Mouse (Mus musculus) kidney, embryonic 15.5 days (tissue): ENCODE data around the gene Ctdspl. TPM values are rescaled to one million over a fixed set of nuclear protein-coding genes. Genes with fewer than 3 reads are reported as not detected.

Source experiments
- ATAC-seq: fragments of 200-750 bp; cut with Nextera tagmentation; replicated peaks from 2 replicates; pipeline ENCODE4 v1.8.0; 2017; ENCODE audit warnings: moderate TSS enrichment; ENCODE audit not compliant: low FRiP score
- H3K27ac ChIP-seq: fragments of 300-500 bp; sonication (generic); 2 replicates; pipeline ENCODE4 v1.5.1; 2015; ENCODE audit warnings: mild to moderate bottlenecking, inconsistent platforms
- H3K27me3 ChIP-seq: fragments of 300-500 bp; sonication (generic); 2 replicates; pipeline ENCODE4 v1.6.1; 2015; ENCODE audit warnings: inconsistent platforms
- H3K36me3 ChIP-seq: fragments of 300-500 bp; sonication (generic); 2 replicates; pipeline ENCODE4 v1.6.1; 2015; ENCODE audit warnings: inconsistent platforms
- H3K4me1 ChIP-seq: fragments of 300-500 bp; sonication (generic); 2 replicates; pipeline ENCODE4 v1.6.1; 2015; ENCODE audit warnings: inconsistent platforms
- H3K4me2 ChIP-seq: fragments of 300-500 bp; sonication (generic); 2 replicates; pipeline ENCODE4 v1.6.1; 2015; ENCODE audit warnings: moderate library complexity, mild to moderate bottlenecking, inconsistent platforms
- H3K4me3 ChIP-seq: fragments of 300-500 bp; sonication (generic); replicated peaks from 2 replicates; pipeline ENCODE4 v1.5.1; 2015; ENCODE audit warnings: mild to moderate bottlenecking, inconsistent platforms
- H3K9ac ChIP-seq: fragments of 300-500 bp; sonication (generic); 2 replicates; pipeline ENCODE4 v1.6.1; 2015; ENCODE audit warnings: mild to moderate bottlenecking, inconsistent platforms
- H3K9me3 ChIP-seq: fragments of 300-500 bp; sonication (generic); replicated peaks from 2 replicates; pipeline ENCODE4 v1.6.1; 2016; ENCODE audit warnings: inconsistent platforms
- WGBS: fragments of 180-500 bp; shearing (Covaris S2); methylation state at CpG from one replicate; pipeline ENCODE4 v1.1.7; 2015; ENCODE audit warnings: mixed read lengths; 5-methylcytosine and 5-hydroxymethylcytosine counted together
- polyA plus RNA-seq: library from polyadenylated mRNA; unstranded; fragments of >200 nt; fragmentation: Nextera tagmentation; extraction: Ambion mirVana; gene quantifications from 2 replicates; pipeline ENCODE4 v1.2.1, GENCODE M21; 2015

Ctdspl gene
- polyA plus RNA-seq, 1 experiment from 2014 or later: 24.9 TPM

- H3K27ac ChIP-seq: no peak overlapping the region
- 66% methylated on average over 3 of the region's 3 CpGs for WGBS
- no peak overlapping the region for H3K4me3 ChIP-seq
- H3K27me3 ChIP-seq: no peaks in the 10 kb centered on the region
- ATAC-seq: no peak
- no peak overlapping the region for H3K9ac ChIP-seq
- H3K9me3 ChIP-seq: no peaks in the 10 kb centered on the region
- H3K36me3 ChIP-seq: no peaks in the 10 kb centered on the region
- H3K4me1 ChIP-seq: peaks cover 42% of the 10 kb centered on the region
- no peak overlapping the region for H3K4me2 ChIP-seq
Observed at GRCm38 (mm10) chr9:118921926-118922325, 4.3 kb upstream of the Ctdspl start.

GRCm38 (mm10) chr9:118924554-118925085 lies 1.6 kb upstream of the Ctdspl start:
- Histone ChIP-seq H3K36me3 (no peaks in the 10 kb centered on the region; the same call in 1 of the 2 replicates), H3K4me1 (peaks cover 65% of the 10 kb centered on the region), H3K4me2 (peak overlapping the region; percentile 99), H3K27ac (peak overlapping the region; percentile 90; the same call in 1 of the 2 replicates), H3K27me3 (no peaks in the 10 kb centered on the region), H3K9me3 (no peaks in the 10 kb centered on the region), H3K9ac (peak overlapping the region; percentile 57), H3K4me3 (peak overlapping the region; percentile 87)
- WGBS: 9% methylated on average over 15 of the region's 16 CpGs
- no peak for ATAC-seq

- under 1% methylated on average over 52 of the region's 53 CpGs for WGBS
- Histone ChIP-seq H3K27ac (peak overlapping the region; percentile 90), H3K4me1 (peaks cover 65% of the 10 kb centered on the region), H3K27me3 (no peaks in the 10 kb centered on the region), H3K4me3 (peak overlapping the region; percentile 87), H3K4me2 (peak overlapping the region; percentile 99), H3K9me3 (no peaks in the 10 kb centered on the region), H3K9ac (peak overlapping the region; percentile 90), H3K36me3 (peaks cover 6% of the 10 kb centered on the region; the same call in 1 of the 2 replicates)
- peak; percentile 89 for ATAC-seq
Observed at GRCm38 (mm10) chr9:118925286-118926110, 755 bp upstream of the Ctdspl start.

- Histone ChIP-seq H3K4me2 (peak overlapping the region; percentile 99), H3K4me1 (peaks cover 62% of the 10 kb centered on the region), H3K36me3 (peaks cover 9% of the 10 kb centered on the region; the same call in 1 of the 2 replicates), H3K4me3 (peak overlapping the region; percentile 87), H3K27me3 (no peaks in the 10 kb centered on the region), H3K9ac (peak overlapping the region; percentile 90), H3K9me3 (no peaks in the 10 kb centered on the region), H3K27ac (peak overlapping the region; percentile 90)
- WGBS: 1% methylated on average over 53 of the region's 68 CpGs
- no peak; the same call in 1 of the 2 replicates for ATAC-seq
Observed at GRCm38 (mm10) chr9:118926688-118927321, 552 bp downstream of the Ctdspl start.

GRCm38 (mm10) chr9:118927501-118927900 lies 1.2 kb downstream of the Ctdspl start:
- Histone ChIP-seq H3K36me3 (peaks cover 9% of the 10 kb centered on the region; the same call in 1 of the 2 replicates), H3K27ac (peak overlapping the region; percentile 90), H3K9ac (peak overlapping the region; percentile 90), H3K4me1 (peaks cover 60% of the 10 kb centered on the region), H3K9me3 (no peaks in the 10 kb centered on the region), H3K4me3 (peak overlapping the region; percentile 87), H3K27me3 (no peaks in the 10 kb centered on the region), H3K4me2 (peak overlapping the region; percentile 99)
- 24% methylated on average over 8 of the region's 8 CpGs for WGBS
- no peak for ATAC-seq

GRCm38 (mm10) chr9:118928007-118928406 lies 1.8 kb downstream of the Ctdspl start:
- H3K4me3 ChIP-seq: peak overlapping the region; percentile 87
- peak overlapping the region; percentile 99 for H3K4me2 ChIP-seq
- peaks cover 60% of the 10 kb centered on the region for H3K4me1 ChIP-seq
- H3K9ac ChIP-seq: peak overlapping the region; percentile 90
- peak overlapping the region; percentile 90 for H3K27ac ChIP-seq
- H3K36me3 ChIP-seq: peaks cover 9% of the 10 kb centered on the region; the same call in 1 of the 2 replicates
- WGBS: 48% methylated on average over 2 of the region's 2 CpGs
- no peaks in the 10 kb centered on the region for H3K27me3 ChIP-seq
- ATAC-seq: no peak
- no peaks in the 10 kb centered on the region for H3K9me3 ChIP-seq

GRCm38 (mm10) chr9:118928656-118929055 lies 2.4 kb downstream of the Ctdspl start:
- peak overlapping the region; percentile 87 for H3K4me3 ChIP-seq
- no peaks in the 10 kb centered on the region for H3K27me3 ChIP-seq
- H3K9me3 ChIP-seq: no peaks in the 10 kb centered on the region
- peak overlapping the region; percentile 90 for H3K9ac ChIP-seq
- H3K4me1 ChIP-seq: peaks cover 60% of the 10 kb centered on the region
- WGBS: 33% methylated on average over 7 of the region's 7 CpGs
- H3K36me3 ChIP-seq: peaks cover 9% of the 10 kb centered on the region; the same call in 1 of the 2 replicates
- H3K27ac ChIP-seq: peak overlapping the region; percentile 90
- peak overlapping the region; percentile 99 for H3K4me2 ChIP-seq
- no peak for ATAC-seq

GRCm38 (mm10) chr9:118930611-118931010 lies 4.4 kb downstream of the Ctdspl start:
- Histone ChIP-seq H3K27me3 (no peaks in the 10 kb centered on the region), H3K4me3 (no peak overlapping the region), H3K4me1 (peaks cover 62% of the 10 kb centered on the region), H3K27ac (peak overlapping the region; percentile 6; the same call in 1 of the 2 replicates), H3K4me2 (no peak overlapping the region), H3K9me3 (no peaks in the 10 kb centered on the region), H3K9ac (no peak overlapping the region), H3K36me3 (peaks cover 9% of the 10 kb centered on the region; the same call in 1 of the 2 replicates)
- WGBS: 57% methylated on average over 9 of the region's 9 CpGs
- ATAC-seq: no peak

GRCm38 (mm10) chr9:118933800-118934199 lies 7.5 kb downstream of the Ctdspl start:
- Histone ChIP-seq H3K9ac (no peak overlapping the region), H3K27ac (peak overlapping the region; percentile 47; the same call in 1 of the 2 replicates), H3K9me3 (no peaks in the 10 kb centered on the region), H3K36me3 (peaks cover 9% of the 10 kb centered on the region; the same call in 1 of the 2 replicates), H3K4me3 (no peak overlapping the region), H3K4me1 (peaks cover 64% of the 10 kb centered on the region), H3K4me2 (no peak overlapping the region), H3K27me3 (no peaks in the 10 kb centered on the region)
- ATAC-seq: no peak
- 88% methylated on average over 9 of the region's 9 CpGs for WGBS

- Histone ChIP-seq H3K9ac (no peak overlapping the region), H3K4me2 (no peak overlapping the region), H3K4me1 (peaks cover 62% of the 10 kb centered on the region), H3K27ac (peak overlapping the region; percentile 47), H3K36me3 (peaks cover 9% of the 10 kb centered on the region; the same call in 1 of the 2 replicates), H3K4me3 (no peak overlapping the region), H3K9me3 (no peaks in the 10 kb centered on the region), H3K27me3 (no peaks in the 10 kb centered on the region)
- 60% methylated on average over 12 of the region's 12 CpGs for whole genome bisulfite sequencing
- no peak for ATAC-seq
Observed at GRCm38 (mm10) chr9:118934319-118934718, 8.1 kb downstream of the Ctdspl start.

GRCm38 (mm10) chr9:118935098-118935497 lies 8.8 kb downstream of the Ctdspl start:
- ATAC-seq: no peak
- no peak overlapping the region for H3K9ac ChIP-seq
- H3K27me3 ChIP-seq: no peaks in the 10 kb centered on the region
- 0 out of 2 replicates have a peak overlapping the region, but pooled peaks have one; percentile 6 for H3K4me2 ChIP-seq
- WGBS: 49% methylated on average over 13 of the region's 13 CpGs
- peaks cover 62% of the 10 kb centered on the region for H3K4me1 ChIP-seq
- no peaks in the 10 kb centered on the region for H3K9me3 ChIP-seq
- peak overlapping the region; percentile 47; the same call in 1 of the 2 replicates for H3K27ac ChIP-seq
- H3K36me3 ChIP-seq: peaks cover 7% of the 10 kb centered on the region; the same call in 1 of the 2 replicates
- H3K4me3 ChIP-seq: no peak overlapping the region
